Mouse (Mus musculus) stomach, embryonic 14.5 days (tissue): Measurements from ENCODE around the gene Hoxc9. TPM values are rescaled to one million over a fixed set of nuclear protein-coding genes. Genes with fewer than 3 reads are reported as not detected.

Source experiments
- ATAC-seq: fragments of 200-750 bp; cut with Nextera tagmentation; 2 replicates; pipeline ENCODE4 v1.8.0; 2017; ENCODE audit warnings: low read depth, moderate TSS enrichment; ENCODE audit not compliant: insufficient number of reproducible peaks, insufficient read depth, low FRiP score
- H3K27ac ChIP-seq: fragments of 300-500 bp; sonication (generic); 2 replicates; pipeline ENCODE4 v1.5.1; 2014; ENCODE audit warnings: mild to moderate bottlenecking, low read length, moderate library complexity, mixed read lengths
- H3K27me3 ChIP-seq: fragments of 300-500 bp; sonication (generic); 2 replicates; pipeline ENCODE4 v1.6.1; 2014; ENCODE audit warnings: low read length, control low read depth, mixed read lengths; ENCODE audit not compliant: control insufficient read depth, insufficient read depth
- H3K36me3 ChIP-seq: fragments of 300-500 bp; sonication (generic); 2 replicates; pipeline ENCODE4 v1.6.1; 2014; ENCODE audit warnings: mild to moderate bottlenecking, control low read depth, low read length, moderate library complexity, mixed read lengths; ENCODE audit not compliant: control insufficient read depth, insufficient read depth
- H3K4me1 ChIP-seq: fragments of 300-500 bp; sonication (generic); 2 replicates; pipeline ENCODE4 v1.6.1; 2014; ENCODE audit warnings: low read length, control low read depth, mixed read lengths; ENCODE audit not compliant: control insufficient read depth, insufficient read depth
- H3K4me2 ChIP-seq: fragments of 300-500 bp; sonication (generic); replicated peaks from 2 replicates; pipeline ENCODE4 v1.6.1; 2014; ENCODE audit warnings: low read depth, low read length, control low read depth
- H3K4me3 ChIP-seq: fragments of 300-500 bp; sonication (generic); 2 replicates; pipeline ENCODE4 v1.5.1; 2014; ENCODE audit warnings: low read depth, low read length, control low read depth
- H3K9ac ChIP-seq: fragments of 300-500 bp; sonication (generic); replicated peaks from 2 replicates; pipeline ENCODE4 v1.6.1; 2014; ENCODE audit warnings: low read depth, mild to moderate bottlenecking, control low read depth, low read length, moderate library complexity, mixed read lengths
- H3K9me3 ChIP-seq: fragments of 300-500 bp; sonication (generic); 2 replicates; pipeline ENCODE4 v1.6.1; 2016; ENCODE audit warnings: low read depth, low read length, control low read depth; ENCODE audit not compliant: control insufficient read depth
- WGBS: fragments of 180-500 bp; shearing (Covaris S2); extraction: QIAGEN DNeasy Blood & Tissue Kit; methylation state at CpG from one replicate; pipeline ENCODE4 v1.1.7; 2014; 5-methylcytosine and 5-hydroxymethylcytosine counted together
- polyA plus RNA-seq: library from polyadenylated mRNA; unstranded; fragments of >200 nt; fragmentation: Nextera tagmentation; extraction: Ambion mirVana; gene quantifications from 2 replicates; pipeline ENCODE4 v1.2.1, GENCODE M21; 2014

The Hoxc9 gene
- polyA plus RNA-seq, 1 experiment from 2014 or later, result not detected

GRCm38 (mm10) chr15:102969296-102969695 lies 6.9 kb upstream of the Hoxc9 start:
- Histone ChIP-seq H3K4me2 (no peak overlapping the region), H3K9ac (no peak overlapping the region), H3K27me3 (peaks cover 93% of the 10 kb centered on the region), H3K27ac (no peak overlapping the region), H3K4me1 (no peaks in the 10 kb centered on the region; the same call in 1 of the 2 replicates), H3K36me3 (no peaks in the 10 kb centered on the region), H3K9me3 (no peaks in the 10 kb centered on the region), H3K4me3 (no peak overlapping the region)
- no peak for ATAC-seq
- WGBS, result 42% methylated on average over 1 of the region's 1 CpGs

GRCm38 (mm10) chr15:102970740-102971139 lies 5.5 kb upstream of the Hoxc9 start:
- no peaks in the 10 kb centered on the region for H3K9me3 ChIP-seq
- H3K4me3 ChIP-seq, result no peak overlapping the region
- no peak for ATAC-seq
- H3K4me1 ChIP-seq, result no peaks in the 10 kb centered on the region; the same call in 1 of the 2 replicates
- no peak overlapping the region for H3K9ac ChIP-seq
- H3K36me3 ChIP-seq, result no peaks in the 10 kb centered on the region
- 1% methylated on average over 12 of the region's 12 CpGs for WGBS
- H3K27me3 ChIP-seq, result peaks cover 91% of the 10 kb centered on the region
- H3K4me2 ChIP-seq, result no peak overlapping the region
- no peak overlapping the region for H3K27ac ChIP-seq

GRCm38 (mm10) chr15:102972254-102972653 lies 4.0 kb upstream of the Hoxc9 start:
- Histone ChIP-seq H3K4me2 (no peak overlapping the region), H3K9me3 (no peaks in the 10 kb centered on the region), H3K9ac (no peak overlapping the region), H3K4me3 (no peak overlapping the region), H3K27ac (no peak overlapping the region), H3K36me3 (no peaks in the 10 kb centered on the region), H3K4me1 (no peaks in the 10 kb centered on the region), H3K27me3 (peaks cover 83% of the 10 kb centered on the region)
- WGBS, result 1% methylated on average over 21 of the region's 21 CpGs
- ATAC-seq, result no peak

- no peak overlapping the region for H3K27ac ChIP-seq
- H3K9me3 ChIP-seq, result no peaks in the 10 kb centered on the region
- H3K27me3 ChIP-seq, result peaks cover 83% of the 10 kb centered on the region
- WGBS, result 4% methylated on average over 6 of the region's 6 CpGs
- no peaks in the 10 kb centered on the region for H3K36me3 ChIP-seq
- H3K4me2 ChIP-seq, result no peak overlapping the region
- H3K9ac ChIP-seq, result no peak overlapping the region
- no peak for ATAC-seq
- H3K4me3 ChIP-seq, result no peak overlapping the region
- no peaks in the 10 kb centered on the region for H3K4me1 ChIP-seq
Measured at GRCm38 (mm10) chr15:102972753-102973152, 3.5 kb upstream of the Hoxc9 start.

GRCm38 (mm10) chr15:102975034-102975433 lies 1.2 kb upstream of the Hoxc9 start:
- no peak overlapping the region for H3K4me2 ChIP-seq
- no peak overlapping the region for H3K9ac ChIP-seq
- 5% methylated on average over 7 of the region's 7 CpGs for WGBS
- no peak for ATAC-seq
- no peak overlapping the region for H3K4me3 ChIP-seq
- peaks cover 85% of the 10 kb centered on the region for H3K27me3 ChIP-seq
- H3K9me3 ChIP-seq, result no peaks in the 10 kb centered on the region
- no peaks in the 10 kb centered on the region for H3K4me1 ChIP-seq
- no peaks in the 10 kb centered on the region for H3K36me3 ChIP-seq
- no peak overlapping the region for H3K27ac ChIP-seq

GRCm38 (mm10) chr15:102975688-102976111 lies 539 bp upstream of the Hoxc9 start:
- H3K27ac ChIP-seq, result no peak overlapping the region
- no peaks in the 10 kb centered on the region for H3K36me3 ChIP-seq
- no peak overlapping the region for H3K4me2 ChIP-seq
- H3K4me1 ChIP-seq, result no peaks in the 10 kb centered on the region
- no peak overlapping the region for H3K9ac ChIP-seq
- H3K9me3 ChIP-seq, result no peaks in the 10 kb centered on the region
- WGBS, result 1% methylated on average over 21 of the region's 21 CpGs
- no peak for ATAC-seq
- H3K4me3 ChIP-seq, result no peak overlapping the region
- peaks cover 85% of the 10 kb centered on the region for H3K27me3 ChIP-seq

GRCm38 (mm10) chr15:102976631-102977422 lies 588 bp downstream of the Hoxc9 start:
- no peak overlapping the region; the same call in 1 of the 2 replicates for H3K4me3 ChIP-seq
- no peak overlapping the region for H3K27ac ChIP-seq
- peaks cover 84% of the 10 kb centered on the region for H3K27me3 ChIP-seq
- WGBS, result 1% methylated on average over 37 of the region's 37 CpGs
- H3K4me2 ChIP-seq, result no peak overlapping the region
- ATAC-seq, result no peak
- H3K36me3 ChIP-seq, result no peaks in the 10 kb centered on the region
- no peaks in the 10 kb centered on the region for H3K9me3 ChIP-seq
- no peak overlapping the region for H3K9ac ChIP-seq
- 0 out of 2 replicates have a peak, but pooled peaks cover 2% of the 10 kb centered on the region for H3K4me1 ChIP-seq

- 3% methylated on average over 16 of the region's 16 CpGs for WGBS
- H3K9ac ChIP-seq, result no peak overlapping the region
- H3K27me3 ChIP-seq, result peaks cover 78% of the 10 kb centered on the region
- H3K4me1 ChIP-seq, result 0 out of 2 replicates have a peak, but pooled peaks cover 2% of the 10 kb centered on the region
- no peaks in the 10 kb centered on the region for H3K9me3 ChIP-seq
- no peaks in the 10 kb centered on the region for H3K36me3 ChIP-seq
- ATAC-seq, result no peak
- no peak overlapping the region; the same call in 1 of the 2 replicates for H3K4me3 ChIP-seq
- no peak overlapping the region for H3K4me2 ChIP-seq
- no peak overlapping the region for H3K27ac ChIP-seq
Measured at GRCm38 (mm10) chr15:102977423-102977974, 1.3 kb downstream of the Hoxc9 start.
